ENCODE assay signal across 22 mouse cellular contexts in the genomic region with DNA sequence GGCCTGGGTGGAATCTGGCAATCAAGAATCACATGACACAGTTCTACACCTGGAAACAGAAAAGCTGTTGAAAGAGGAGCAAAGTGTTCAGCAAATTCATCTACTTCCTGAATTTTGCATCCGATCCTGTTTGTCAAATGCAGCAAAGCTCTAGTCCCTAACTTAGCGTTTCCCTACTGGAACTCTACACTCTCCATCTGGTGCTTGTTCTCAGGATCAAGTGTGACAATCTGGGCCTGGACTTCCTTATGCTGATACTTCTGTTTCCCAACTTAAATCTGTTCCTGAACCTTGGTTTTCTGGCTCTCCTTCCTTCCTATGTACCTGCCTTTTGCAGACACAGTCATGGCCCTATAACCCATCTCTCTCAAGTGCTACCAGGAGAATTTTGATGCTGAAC.
DNase-seq lines count a peak whose midpoint lies in the region; ATAC-seq and TF ChIP-seq lines count a peak whose summit lies in the region.
"Had no signal": no experiment of that assay in that cellular context is flagged by ENCODE, and none has a peak within 500 bp of the region (broad histone marks: within the 10 kb centered on the region; RNA-seq: fewer than 3 reads in every experiment).

No protein-coding gene starts in this region.

- H3K27ac ChIP-seq in forebrain, postnatal 0 days (ENCODE audit: low read depth, low read length), result no peak overlapping the region
- no peak overlapping the region for H3K27ac ChIP-seq in forebrain, embryonic 16.5 days (ENCODE audit: low read length)
- H3K27ac ChIP-seq: forebrain, embryonic 13.5 days; heart, embryonic 13.5 days; hindbrain, embryonic 12.5 days had no signal

- no peak overlapping the region for H3K4me2 ChIP-seq in forebrain, postnatal 0 days (ENCODE audit: low read depth)
- H3K4me2 ChIP-seq in forebrain, embryonic 16.5 days (ENCODE audit: low read length), result no peak overlapping the region
- H3K4me2 ChIP-seq: forebrain, embryonic 13.5 days; heart, embryonic 13.5 days; hindbrain, embryonic 12.5 days had no signal

- H3K4me1 ChIP-seq in forebrain, postnatal 0 days (ENCODE audit: insufficient read depth), result no peaks in the 10 kb centered on the region
- H3K4me1 ChIP-seq in forebrain, embryonic 16.5 days (replicated peaks; ENCODE audit: control insufficient read depth, insufficient read depth, low read length), result no peaks in the 10 kb centered on the region
- H3K4me1 ChIP-seq: forebrain, embryonic 13.5 days; hindbrain, embryonic 12.5 days had no signal

- 76% methylated on average over 2 of the region's 2 CpGs for WGBS in forebrain, postnatal 0 days
- 73% methylated on average over 2 of the region's 2 CpGs for WGBS in forebrain, embryonic 16.5 days

- no peaks in the 10 kb centered on the region for H3K27me3 ChIP-seq in forebrain, postnatal 0 days (ENCODE audit: insufficient read depth, low read length)
- H3K27me3 ChIP-seq in forebrain, embryonic 16.5 days (replicated peaks; ENCODE audit: control insufficient read depth, insufficient read depth, low read length), result no peaks in the 10 kb centered on the region
- H3K27me3 ChIP-seq: forebrain, embryonic 13.5 days; heart, embryonic 13.5 days; hindbrain, embryonic 12.5 days had no signal

- H3K36me3 ChIP-seq in forebrain, postnatal 0 days (ENCODE audit: insufficient read depth), result no peaks in the 10 kb centered on the region
- no peaks in the 10 kb centered on the region for H3K36me3 ChIP-seq in forebrain, embryonic 16.5 days (ENCODE audit: control insufficient read depth, insufficient read depth)
- H3K36me3 ChIP-seq: G1E; heart, embryonic 13.5 days; hindbrain, embryonic 12.5 days had no signal

- H3K9me3 ChIP-seq in forebrain, postnatal 0 days (ENCODE audit: low read length), result no peaks in the 10 kb centered on the region
- H3K9me3 ChIP-seq in forebrain, embryonic 16.5 days (ENCODE audit: control insufficient read depth, low read length), result no peaks in the 10 kb centered on the region; the same call in 1 of the 2 replicates
- H3K9me3 ChIP-seq: forebrain, embryonic 13.5 days; G1E; heart, embryonic 13.5 days; hindbrain, embryonic 12.5 days had no signal

- H3K9ac ChIP-seq in forebrain, postnatal 0 days, result no peak overlapping the region
- no peak overlapping the region for H3K9ac ChIP-seq in forebrain, embryonic 16.5 days (replicated peaks; ENCODE audit: low read depth, low read length)
- H3K9ac ChIP-seq: forebrain, embryonic 13.5 days; heart, embryonic 13.5 days; hindbrain, embryonic 12.5 days had no signal

- TF ChIP-seq CTCF in forebrain, postnatal 0 days (IDR thresholded peaks at IDR 0.05; ENCODE audit: low read depth), result no peak

- no peak overlapping the region for H3K4me3 ChIP-seq in forebrain, postnatal 0 days (ENCODE audit: low read depth, low read length)
- H3K4me3 ChIP-seq in forebrain, embryonic 16.5 days (replicated peaks; ENCODE audit: low read length), result no peak overlapping the region
- H3K4me3 ChIP-seq: forebrain, embryonic 13.5 days; heart, embryonic 13.5 days; hindbrain, embryonic 12.5 days had no signal

- DNase-seq in forebrain, postnatal 0 days, result peak; percentile 21
- peak; percentile 16 for DNase-seq in layer of hippocampus, adult 9-11 months
- DNase-seq in layer of hippocampus, postnatal 10 days (ENCODE audit: low spot score in 2 of 2), result no peak
- peak; percentile 59 for DNase-seq in brain, adult 2 months (ENCODE audit: low read depth, low spot score)
- peak; percentile 48 for DNase-seq in telencephalon, adult 2 months (ENCODE audit: low read depth, low spot score)
- no peak for DNase-seq in thymus, postnatal 25 days
- DNase-seq: adrenal gland, adult 8-10 months; adrenal gland, postnatal 36 days; B cell, adult 2 months; cerebellum, adult 11 months; cerebellum, adult 8-10 months; cerebellum, postnatal 14 days; gastrocnemius, postnatal 14 days; heart, postnatal 36 days had no signal

- peak; percentile 47; the same call in 1 of the 2 replicates for ATAC-seq in forebrain, postnatal 0 days
- ATAC-seq in forebrain, embryonic 16.5 days, result no peak
- ATAC-seq: CD4-positive, CD25-positive, alpha-beta regulatory T cell, adult 4 months; forebrain, embryonic 13.5 days; hindbrain, embryonic 16.5 days; inflammation-experienced regulatory T-cells, adult 6 months had no signal

Comparison
In these comparisons a context has a peak if more than half of its experiments do, and no peak if none do; other contexts are left out.
1. DNase-seq: peak in forebrain, postnatal 0 days (single experiment), layer of hippocampus, adult 9-11 months (single experiment), brain, adult 2 months (single experiment) and telencephalon, adult 2 months (single experiment); none in layer of hippocampus, postnatal 10 days (0 of 2) and thymus, postnatal 25 days (single experiment).